Mouse (Mus musculus) megakaryocyte, embryonic 14.5 days (primary cell): ENCODE measurements around the gene Pnmt.

ENCODE experiments used
- FLI1 ChIP-seq: IDR thresholded peaks from 2 replicates; pipeline ENCODE4 v1.6.1; 2012; ENCODE audit warnings: low read length, inconsistent platforms, mixed read lengths
- GATA1 ChIP-seq: IDR thresholded peaks from 3 replicates; pipeline ENCODE4 v1.6.1; 2012; ENCODE audit warnings: mixed read lengths, low read length, inconsistent platforms, borderline replicate concordance

DNA sequence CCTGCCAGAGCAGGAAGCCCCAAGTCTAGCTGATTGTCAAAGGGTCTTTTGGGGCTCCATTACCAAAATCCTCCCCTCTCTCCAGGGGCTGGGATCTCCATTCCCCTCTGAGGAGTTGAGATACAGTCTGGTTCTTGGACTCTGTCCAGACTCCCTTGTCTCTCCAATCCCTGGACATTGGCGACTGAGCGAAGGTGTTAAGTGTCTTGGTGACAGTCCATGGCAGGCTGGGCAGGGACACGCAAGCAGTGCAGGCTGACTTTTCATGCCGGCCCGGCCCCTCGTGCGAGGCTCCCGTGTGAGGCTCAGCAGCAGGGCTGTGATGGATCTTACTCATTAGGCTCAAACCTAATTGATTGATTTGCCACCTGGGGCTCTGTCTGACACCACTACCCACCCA, 12.0 kb upstream of the Pnmt start:
- TF ChIP-seq GATA1 (no peak), FLI1 (no peak)
